Mouse (Mus musculus) ovary, postnatal 36 days (tissue): ENCODE data around the gene Dpp4.

Source experiments
- DNase-seq: peaks from one replicate; pipeline ENCODE4 v3.0.0; 2022; ENCODE audit warnings: low spot score, mixed read lengths

The Dpp4 gene

DNA sequence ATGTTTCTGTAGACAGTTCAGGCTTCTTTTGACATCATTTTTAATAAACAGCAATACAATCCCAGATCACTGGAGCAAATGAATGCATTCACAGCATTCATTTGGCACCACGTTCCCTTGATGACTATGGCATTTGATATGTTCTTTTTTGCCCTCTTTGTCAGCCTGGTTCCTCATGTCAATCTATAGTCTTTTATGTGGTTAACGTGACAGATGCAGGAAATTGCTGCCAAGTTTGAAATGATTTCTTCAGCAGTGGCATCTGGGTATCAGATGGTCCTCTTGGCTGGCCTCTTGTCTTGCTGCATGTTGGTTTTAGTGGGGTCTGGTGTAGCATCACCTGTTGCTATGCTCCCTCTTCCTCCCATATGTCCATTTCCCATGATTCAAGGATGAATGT, 118.2 kb downstream of the Dpp4 start:
- no peak for DNase-seq

DNA sequence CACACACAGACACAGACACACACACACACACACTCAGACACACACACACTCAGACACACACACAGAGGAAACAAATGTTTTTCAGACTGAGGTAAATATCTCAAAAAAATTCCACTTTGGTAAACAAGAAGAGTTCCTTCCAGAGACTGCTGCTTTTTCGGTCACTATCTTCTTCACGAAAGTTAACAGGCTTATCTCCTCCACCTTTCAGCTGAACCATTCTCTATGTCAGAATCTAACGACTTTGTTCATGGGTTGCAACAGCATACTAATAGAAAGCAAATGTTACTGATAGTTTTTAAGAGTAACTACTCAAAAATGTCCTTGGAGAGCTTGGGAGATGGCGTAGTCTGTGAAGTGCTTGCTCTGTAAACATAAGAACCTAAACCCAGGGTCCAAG, 124.5 kb downstream of the Dpp4 start:
- no peak for DNase-seq

DNA sequence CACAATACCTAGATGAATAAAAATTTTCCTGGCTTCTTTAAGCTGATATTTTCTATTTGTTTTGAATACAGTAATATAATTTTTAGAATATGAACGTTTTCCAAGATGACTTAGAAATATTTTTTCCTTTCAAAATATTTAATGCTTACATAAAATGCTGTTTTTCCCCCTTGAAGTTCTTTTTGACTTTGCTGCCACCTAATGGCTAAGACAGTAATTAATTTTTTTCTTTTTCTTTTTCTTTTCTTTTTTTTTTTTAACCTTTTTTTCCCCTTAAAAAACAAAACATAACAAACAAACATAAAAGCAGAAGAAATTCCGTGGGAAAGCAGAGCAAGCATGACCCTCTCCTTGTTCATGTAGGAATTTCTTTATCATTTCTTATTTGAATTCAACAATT, 126.2 kb downstream of the Dpp4 start:
- no peak for DNase-seq

DNA sequence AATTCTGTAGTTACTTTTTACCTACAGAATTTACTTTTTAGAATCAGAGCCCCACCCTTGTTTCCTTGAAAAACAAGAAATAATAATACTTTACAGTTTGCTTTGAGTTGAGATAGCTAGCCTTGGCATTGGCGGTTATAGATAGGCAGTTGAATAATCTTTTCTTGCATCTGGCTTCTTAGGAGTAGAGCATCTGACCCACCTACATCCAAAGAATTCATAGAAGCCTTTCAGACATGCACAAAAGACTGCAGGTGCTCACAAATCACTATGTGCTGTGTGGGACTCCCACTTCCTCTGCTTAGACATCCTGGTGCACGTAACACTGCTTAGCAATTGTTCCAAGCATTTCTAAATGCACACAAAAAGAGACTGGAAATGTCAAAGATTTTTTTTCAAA, 127.0 kb downstream of the Dpp4 start:
- no peak for DNase-seq
